Mouse (Mus musculus) myocyte (in vitro differentiated cells): ENCODE measurements around the gene Dhx35. TPM values are rescaled to one million over a fixed set of nuclear protein-coding genes. Genes with fewer than 3 reads are reported as not detected.

Experiments used
- H3K27me3 ChIP-seq: one replicate; pipeline ENCODE4 v1.6.1; 2011; ENCODE audit not compliant: control insufficient read depth, insufficient read depth, insufficient read length
- H3K36me3 ChIP-seq: one replicate; pipeline ENCODE4 v1.6.1; 2011; ENCODE audit not compliant: control insufficient read depth, insufficient read depth
- H3K4me2 ChIP-seq: one replicate; pipeline ENCODE4 v1.6.1; 2011; ENCODE audit warnings: low read depth, control low read depth
- H3K4me3 ChIP-seq: one replicate; pipeline ENCODE4 v1.5.1; 2011; ENCODE audit warnings: mild to moderate bottlenecking, control low read depth, moderate library complexity
- H3K79me2 ChIP-seq: one replicate; pipeline ENCODE4 v1.6.1; 2011; ENCODE audit not compliant: control insufficient read depth, insufficient read depth
- H3ac ChIP-seq: one replicate; pipeline ENCODE4 v1.6.1; 2011; ENCODE audit not compliant: control insufficient read depth, insufficient read length
- CEBPB ChIP-seq: IDR thresholded peaks from 2 replicates; pipeline ENCODE4 v1.6.1; 2011; ENCODE audit warnings: mild to moderate bottlenecking, moderate library complexity; ENCODE audit not compliant: poor library complexity, insufficient read depth, severe bottlenecking
- E2F4 ChIP-seq: IDR thresholded peaks from one replicate; pipeline ENCODE4 v1.6.1; 2011; ENCODE audit warnings: mild to moderate bottlenecking, control low read depth, moderate library complexity; ENCODE audit not compliant: insufficient read depth
- MAX ChIP-seq: IDR thresholded peaks from one replicate; pipeline ENCODE4 v1.6.1; 2011; ENCODE audit warnings: low read depth, mild to moderate bottlenecking, control low read depth
- MYOD1 ChIP-seq, 3 experiments: IDR thresholded peaks; one replicate each; pipeline ENCODE4 v1.6.1; 2011; ENCODE audit warnings: control low read depth in 2 of 3, low read depth in 2 of 3, mild to moderate bottlenecking in 2 of 3, moderate library complexity in 1 of 3; ENCODE audit not compliant: insufficient read length in 2 of 3, control insufficient read depth in 1 of 3
- MYOG ChIP-seq, 3 experiments: IDR thresholded peaks; one replicate each; pipeline ENCODE4 v1.6.1; 2011; ENCODE audit warnings: control low read depth in 2 of 3, low read depth in 2 of 3, mild to moderate bottlenecking in 2 of 3; ENCODE audit not compliant: insufficient read length in 2 of 3, control insufficient read depth in 1 of 3, insufficient read depth in 1 of 3
- POLR2A ChIP-seq: IDR thresholded peaks from one replicate; pipeline ENCODE4 v1.6.1; 2011; ENCODE audit warnings: low read depth, mild to moderate bottlenecking, control low read depth, moderate library complexity; ENCODE audit not compliant: insufficient read length
- POLR2AphosphoS2 ChIP-seq: IDR thresholded peaks from one replicate; pipeline ENCODE4 v1.6.1; 2011; ENCODE audit warnings: low read depth, control low read depth; ENCODE audit not compliant: insufficient read length
- REST ChIP-seq: IDR thresholded peaks from one replicate; pipeline ENCODE4 v1.6.1; 2011; ENCODE audit warnings: mild to moderate bottlenecking, control low read depth, moderate library complexity; ENCODE audit not compliant: insufficient read depth, insufficient read length
- SRF ChIP-seq: IDR thresholded peaks from one replicate; pipeline ENCODE4 v1.6.1; 2011; ENCODE audit warnings: low read depth; ENCODE audit not compliant: control insufficient read depth, insufficient read length
- TCF12 ChIP-seq: IDR thresholded peaks from one replicate; pipeline ENCODE4 v1.6.1; 2011; ENCODE audit warnings: mild to moderate bottlenecking, control low read depth; ENCODE audit not compliant: poor library complexity, insufficient read depth, severe bottlenecking
- TCF3 ChIP-seq: IDR thresholded peaks from one replicate; pipeline ENCODE4 v1.6.1; 2011; ENCODE audit warnings: low read depth, control low read depth; ENCODE audit not compliant: insufficient read length
- USF1 ChIP-seq: IDR thresholded peaks from one replicate; pipeline ENCODE4 v1.6.1; 2011; ENCODE audit warnings: low read depth, mild to moderate bottlenecking, control low read depth, moderate library complexity
- polyA plus RNA-seq: library from polyadenylated mRNA; unstranded; fragments of >200 nt; fragmentation: generic; extraction: Trizol; gene quantifications from one replicate; pipeline ENCODE4 v1.2.1, GENCODE M21; 2012; ENCODE audit warnings: missing spikeins

Gene Dhx35
- polyA plus RNA-seq, 1 experiment, result 10.4 TPM

DNA sequence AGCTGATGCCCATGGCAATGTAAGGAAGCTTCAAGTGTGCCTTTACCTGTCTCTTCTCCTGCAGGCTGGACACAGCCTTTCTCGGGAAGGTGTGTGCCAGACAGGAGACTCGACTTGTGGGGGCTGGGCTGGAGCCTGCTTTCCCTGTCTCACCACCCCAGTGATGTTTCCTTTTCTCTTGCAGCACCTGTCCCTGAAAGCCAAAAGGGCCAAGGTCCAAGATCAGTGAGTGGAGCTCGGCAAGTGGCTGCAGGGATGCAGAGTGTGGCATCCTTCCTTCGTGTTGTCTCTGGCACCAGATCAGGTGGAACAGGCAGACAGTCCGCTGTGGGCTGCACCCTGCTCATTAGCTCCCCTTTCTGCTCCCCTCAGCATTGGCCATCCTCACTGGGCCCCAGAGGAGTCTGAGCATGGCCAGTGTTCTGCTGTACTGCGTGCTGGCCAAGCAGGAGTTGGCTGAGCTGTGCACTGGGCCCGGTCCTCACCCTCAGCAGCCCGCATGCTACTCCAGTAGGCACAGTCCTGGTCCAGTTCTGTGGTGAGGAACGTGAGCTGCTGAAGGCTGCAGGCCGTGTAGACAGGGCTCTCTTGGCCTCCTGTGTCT, 62.4 kb downstream of the Dhx35 start:
- Histone ChIP-seq H3K4me2 (no peak overlapping the region), H3K79me2 (no peaks in the 10 kb centered on the region), H3K27me3 (no peaks in the 10 kb centered on the region), H3ac (no peak overlapping the region), H3K36me3 (peaks cover 16% of the 10 kb centered on the region), H3K4me3 (no peak overlapping the region)
- TF ChIP-seq MYOG (IDR thresholded peaks at IDR 0.05; ENCODE audit: control insufficient read depth in 1 of 3, insufficient read depth in 1 of 3, insufficient read length in 2 of 3, low read depth in 2 of 3) (no peak), TCF12 (no peak), REST (no peak), TCF3 (no peak), MYOD1 (IDR thresholded peaks at IDR 0.05; ENCODE audit: control insufficient read depth in 1 of 3, insufficient read length in 2 of 3, low read depth in 2 of 3) (no peak)

DNA sequence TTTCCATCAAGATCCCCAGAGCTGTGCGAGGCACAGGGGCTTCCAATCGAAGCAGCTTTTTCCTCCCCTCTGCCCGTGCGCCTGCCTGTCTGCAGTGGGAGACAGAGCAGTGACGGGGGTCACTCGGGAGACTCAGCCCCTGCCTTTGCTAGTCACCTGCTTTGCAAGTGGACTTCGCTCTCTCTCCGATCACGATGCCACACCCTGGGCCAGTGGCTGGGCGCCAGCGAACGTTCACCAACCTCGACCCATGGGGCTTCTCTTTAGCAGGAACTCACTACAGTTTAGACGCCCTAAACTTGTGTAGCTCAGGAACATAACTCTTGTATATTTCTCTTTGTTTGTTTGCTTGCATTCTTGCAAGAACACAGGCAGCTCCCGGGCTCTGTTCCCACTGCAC, 63.0 kb downstream of the Dhx35 start:
- Histone ChIP-seq H3K79me2 (no peaks in the 10 kb centered on the region), H3ac (no peak overlapping the region), H3K36me3 (peaks cover 16% of the 10 kb centered on the region), H3K27me3 (no peaks in the 10 kb centered on the region), H3K4me2 (no peak overlapping the region), H3K4me3 (no peak overlapping the region)
- TF ChIP-seq USF1, result no peak
- no peak for TF ChIP-seq POLR2A
- no peak for TF ChIP-seq E2F4
- TF ChIP-seq MYOG (IDR thresholded peaks at IDR 0.05; ENCODE audit: control insufficient read depth in 1 of 3, insufficient read depth in 1 of 3, insufficient read length in 2 of 3, low read depth in 2 of 3), result no peak
- no peak for TF ChIP-seq POLR2AphosphoS2
- no peak for TF ChIP-seq SRF
- TF ChIP-seq MYOD1 (IDR thresholded peaks at IDR 0.05; ENCODE audit: control insufficient read depth in 1 of 3, insufficient read length in 2 of 3, low read depth in 2 of 3), result no peak
- TF ChIP-seq TCF3, result no peak
- no peak for TF ChIP-seq REST
- no peak for TF ChIP-seq MAX
- TF ChIP-seq CEBPB, result no peak
- no peak for TF ChIP-seq TCF12

- TF ChIP-seq POLR2A, result no peak
- TF ChIP-seq TCF12, result no peak
- TF ChIP-seq CEBPB, result no peak
- no peak for TF ChIP-seq E2F4
- TF ChIP-seq USF1, result no peak
- no peak for TF ChIP-seq TCF3
- no peak for TF ChIP-seq POLR2AphosphoS2
- TF ChIP-seq REST, result no peak
- no peak for TF ChIP-seq MYOD1 (IDR thresholded peaks at IDR 0.05; ENCODE audit: control insufficient read depth in 1 of 3, insufficient read length in 2 of 3, low read depth in 2 of 3)
- TF ChIP-seq SRF, result no peak
- TF ChIP-seq MYOG (IDR thresholded peaks at IDR 0.05; ENCODE audit: control insufficient read depth in 1 of 3, insufficient read depth in 1 of 3, insufficient read length in 2 of 3, low read depth in 2 of 3), result no peak
- TF ChIP-seq MAX, result no peak
Observed at GRCm38 (mm10) chr2:158861115-158861514, 66.5 kb downstream of the Dhx35 start.

GRCm38 (mm10) chr2:158863341-158864125, 68.9 kb downstream of the Dhx35 start:
- no peaks in the 10 kb centered on the region for H3K27me3 ChIP-seq
- no peak overlapping the region for H3ac ChIP-seq
- TF ChIP-seq USF1 (no peak), POLR2AphosphoS2 (no peak), TCF3 (no peak), MYOD1 (IDR thresholded peaks at IDR 0.05; ENCODE audit: control insufficient read depth in 1 of 3, insufficient read length in 2 of 3, low read depth in 2 of 3) (no peak), MYOG (IDR thresholded peaks at IDR 0.05; ENCODE audit: control insufficient read depth in 1 of 3, insufficient read depth in 1 of 3, insufficient read length in 2 of 3, low read depth in 2 of 3) (no peak), SRF (no peak), E2F4 (no peak), POLR2A (no peak), MAX (no peak), CEBPB (no peak), TCF12 (no peak), REST (no peak)
- H3K4me2 ChIP-seq, result no peak overlapping the region
- H3K4me3 ChIP-seq, result no peak overlapping the region
- H3K79me2 ChIP-seq, result no peaks in the 10 kb centered on the region
- H3K36me3 ChIP-seq, result no peaks in the 10 kb centered on the region

More at GRCm38 (mm10) chr2:158861115-158861514, 66.5 kb downstream of the Dhx35 start:
- H3K4me3 ChIP-seq, result no peak overlapping the region
- no peaks in the 10 kb centered on the region for H3K79me2 ChIP-seq
- H3K27me3 ChIP-seq, result no peaks in the 10 kb centered on the region
- peaks cover 3% of the 10 kb centered on the region for H3K36me3 ChIP-seq
- H3K4me2 ChIP-seq, result no peak overlapping the region
- H3ac ChIP-seq, result no peak overlapping the region
